Mouse (Mus musculus) layer of hippocampus, adult 2 months (tissue): ENCODE measurements around the gene Arfgef2. TPM values are rescaled to one million over a fixed set of nuclear protein-coding genes. Genes with fewer than 3 reads are reported as not detected.

Experiments used
- DNase-seq, 2 experiments: peaks; one replicate each; pipeline ENCODE4 v3.0.0; 2022; ENCODE audit warnings: low spot score in 2 of 2
- H3K27ac ChIP-seq: fragments of 200-600 bp; 2 replicates; pipeline ENCODE4 v1.8.1; 2022
- H3K4me3 ChIP-seq: fragments of 200-600 bp; 2 replicates; pipeline ENCODE4 v1.8.1; 2022; ENCODE audit warnings: mild to moderate bottlenecking
- CTCF ChIP-seq: fragments of 200-600 bp; conservative IDR thresholded peaks from 2 replicates; pipeline ENCODE4 v1.8.1; 2022; ENCODE audit warnings: antibody characterized with exemption, mild to moderate bottlenecking, moderate library complexity
- total RNA-seq, 2 experiments: library from RNA; stranded (reverse); gene quantifications; 2 replicates each; pipeline ENCODE4 v1.2.3; 2021

Gene Arfgef2
- total RNA-seq, 2 experiments from 2014 or later, result 52.9 to 59.5 TPM

DNA sequence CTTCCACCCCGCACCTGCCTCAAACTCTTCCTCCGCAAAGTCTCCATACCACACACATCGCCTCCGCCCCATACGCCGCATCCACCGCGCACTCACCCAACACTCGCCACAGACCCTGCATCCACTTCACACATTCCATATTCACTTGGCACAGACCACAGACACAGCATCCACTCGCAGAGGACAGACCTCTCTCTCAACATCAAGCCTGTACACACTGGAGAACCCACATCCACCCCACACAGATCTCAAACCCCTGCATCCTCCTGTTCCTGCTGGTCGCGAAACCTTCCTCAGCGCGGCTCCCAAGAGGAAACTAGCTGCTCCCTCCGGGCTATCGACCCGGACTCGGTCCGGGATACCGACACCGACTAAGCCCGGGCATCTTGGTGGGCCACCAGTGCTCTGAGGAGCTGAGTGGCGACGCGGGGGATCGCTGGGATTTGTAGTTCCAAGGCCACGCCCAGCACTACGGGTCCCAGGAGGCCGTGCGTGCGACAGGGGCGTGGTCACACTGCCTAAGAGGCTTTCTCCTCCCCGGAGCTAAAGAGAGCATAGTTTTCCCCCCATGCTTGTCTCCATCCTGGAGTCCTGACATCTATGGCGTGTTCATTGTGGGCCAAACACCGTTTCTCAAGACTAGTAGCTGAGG lies 18.9 kb upstream of the Arfgef2 start:
- Histone ChIP-seq H3K4me3 (peak overlapping the region; percentile 67), H3K27ac (peak overlapping the region; percentile 92)
- DNase-seq, result peak; percentile 92 to 95
- TF ChIP-seq CTCF, result peak; percentile 57

DNA sequence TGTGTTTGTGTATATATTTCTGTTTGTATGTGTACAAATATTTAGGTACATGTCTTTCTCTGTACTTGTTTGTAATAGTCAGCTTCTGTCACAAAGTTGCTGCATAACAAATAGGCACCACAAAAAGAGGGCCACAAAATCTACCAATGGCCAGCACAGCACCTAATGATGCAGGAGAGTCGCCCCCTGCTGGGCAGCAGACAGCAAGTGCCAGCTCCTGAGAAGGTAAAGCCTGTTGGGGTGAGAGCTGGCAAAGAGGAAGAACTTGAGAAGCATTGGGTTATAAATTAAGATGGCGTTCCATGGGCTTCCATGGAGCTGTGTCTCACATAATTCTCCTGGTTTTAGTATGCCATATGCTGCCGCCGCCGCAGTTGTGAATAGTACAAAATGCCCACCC lies 13.7 kb upstream of the Arfgef2 start:
- H3K4me3 ChIP-seq, result no peak overlapping the region
- peak; percentile 67 for TF ChIP-seq CTCF
- DNase-seq, result no peak
- H3K27ac ChIP-seq, result peak overlapping the region; percentile 91; the same call in 1 of the 2 replicates

DNA sequence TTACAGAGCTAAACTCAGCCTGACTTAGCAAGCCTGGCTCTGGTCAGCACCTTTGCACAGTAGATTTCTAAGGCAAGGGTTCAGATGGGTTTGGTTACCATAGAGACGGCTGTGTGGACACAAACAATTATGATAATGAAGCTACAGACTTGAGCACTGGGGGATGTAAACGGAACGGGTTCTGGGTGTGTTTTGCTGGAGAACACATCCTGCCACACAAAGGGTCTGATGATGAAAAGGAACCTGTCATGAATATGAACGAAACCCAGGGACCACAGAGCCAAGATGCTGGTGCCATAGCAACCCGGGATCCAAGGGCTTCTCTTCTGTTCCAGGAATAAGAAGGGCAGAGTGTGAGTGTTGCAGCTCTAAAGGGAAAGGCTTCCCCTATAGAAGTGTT lies 13.0 kb upstream of the Arfgef2 start, which contains the start of gene Trp53rkb:
Trp53rkb (plus strand) TSS at position 177 of the 400 bp plus-strand sequence.
- peak in 1 of 2 experiments; percentile 49 for DNase-seq
- Histone ChIP-seq H3K27ac (peak within 1 kb of the TSS; percentile 91), H3K4me3 (peak within 1 kb of the TSS; percentile 57)
- no peak for TF ChIP-seq CTCF

DNA sequence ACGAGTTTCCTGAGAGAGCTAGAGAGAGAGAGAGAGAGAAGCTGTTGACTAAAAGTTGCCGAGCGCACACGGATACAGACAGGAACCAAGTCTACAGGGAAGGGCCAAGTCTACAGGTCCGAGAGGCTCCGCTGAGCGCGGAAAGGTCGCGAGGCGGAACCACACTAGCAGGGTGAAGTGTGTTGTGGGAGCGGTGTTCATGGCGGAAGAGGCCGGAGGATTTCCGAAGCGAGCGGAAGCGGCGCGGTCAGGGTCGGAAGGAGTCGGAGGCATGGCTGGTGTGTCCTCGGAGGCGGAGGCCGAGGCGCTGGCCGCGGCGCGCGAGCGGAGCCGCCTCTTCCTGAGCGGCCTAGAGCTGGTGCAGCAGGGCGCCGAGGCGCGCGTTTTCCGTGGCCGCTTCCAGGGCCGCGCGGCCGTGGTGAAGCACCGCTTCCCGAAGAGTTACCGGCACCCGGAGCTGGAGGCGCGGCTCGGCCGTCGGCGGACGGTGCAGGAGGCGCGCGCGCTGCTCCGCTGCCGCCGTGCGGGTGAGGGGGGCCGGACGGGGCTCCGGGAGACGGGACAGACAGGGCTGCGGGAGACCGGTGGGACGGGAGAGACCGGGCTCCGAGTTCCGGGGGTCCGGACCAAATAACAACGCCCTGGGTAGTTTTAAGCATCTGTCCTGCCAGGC lies 11.7 kb upstream of the Arfgef2 start:
- Histone ChIP-seq H3K27ac (peak overlapping the region; percentile 91), H3K4me3 (peak overlapping the region; percentile 57)

DNA sequence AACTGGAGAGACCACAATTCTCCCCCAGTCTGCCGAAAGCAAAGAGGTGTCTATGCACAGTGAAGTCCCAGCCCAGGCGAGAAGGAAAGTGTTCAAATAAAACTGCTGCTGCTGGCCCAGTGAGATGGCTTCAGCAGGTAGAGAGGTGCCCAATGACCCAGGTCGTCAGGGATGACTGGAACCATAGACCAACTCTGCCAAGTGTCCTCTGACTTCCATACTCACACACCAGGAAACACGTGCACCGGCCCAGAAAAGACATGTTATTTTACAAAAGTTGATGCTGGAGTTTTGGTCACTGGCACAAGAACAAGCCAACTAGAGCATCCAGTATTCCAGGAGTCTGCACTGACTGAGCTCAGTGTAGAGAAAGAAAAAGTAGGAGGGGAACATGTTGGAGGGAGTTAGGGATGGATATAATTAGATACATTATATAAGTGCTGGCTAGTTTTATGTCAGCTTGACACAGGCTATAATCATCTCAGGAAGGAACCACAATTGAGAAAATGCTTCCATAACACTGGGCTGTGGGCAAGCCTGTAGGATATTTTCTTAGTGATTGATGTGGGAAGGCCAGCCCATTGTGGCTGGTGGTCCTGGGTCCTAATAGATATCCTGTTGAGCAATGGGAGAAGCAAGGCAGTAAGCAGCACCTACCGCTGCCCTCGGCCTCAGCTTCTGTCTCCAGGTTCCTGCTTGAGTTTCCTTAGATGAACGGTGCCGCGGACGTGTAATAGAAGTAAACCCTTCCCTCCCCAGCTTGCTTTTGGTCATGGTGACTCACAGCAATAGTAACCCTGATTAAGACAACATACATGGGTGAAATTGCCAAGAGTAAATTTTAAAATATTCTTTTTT lies 5.5 kb upstream of the Arfgef2 start:
- no peak for DNase-seq
- Histone ChIP-seq H3K4me3 (no peak overlapping the region), H3K27ac (peak overlapping the region; percentile 57)
- TF ChIP-seq CTCF, result no peak

More for the DNA sequence above, 11.7 kb upstream of the Arfgef2 start:
- peak; percentile 78 to 86 for DNase-seq

DNA sequence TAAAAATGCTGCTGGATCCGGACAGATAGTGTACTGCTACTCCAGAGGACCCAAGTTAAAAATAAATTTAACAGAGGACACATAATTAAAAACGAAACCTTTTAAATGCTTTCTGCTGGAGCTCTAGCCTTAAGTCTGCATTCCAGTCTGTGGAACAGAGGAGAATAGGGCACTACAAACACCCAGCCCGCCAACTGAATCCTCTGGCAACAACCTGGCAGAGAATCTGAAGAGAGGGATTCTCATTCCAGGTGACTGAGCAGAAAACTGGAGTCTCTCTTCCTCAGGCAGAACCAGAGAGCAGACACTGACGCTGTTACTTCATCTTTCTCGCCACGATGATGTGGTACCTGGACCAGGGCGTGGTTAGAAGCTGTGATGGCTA lies 4.9 kb upstream of the Arfgef2 start:
- H3K4me3 ChIP-seq, result no peak overlapping the region
- H3K27ac ChIP-seq, result peak overlapping the region; percentile 57; the same call in 1 of the 2 replicates
- no peak for DNase-seq
- TF ChIP-seq CTCF, result no peak

DNA sequence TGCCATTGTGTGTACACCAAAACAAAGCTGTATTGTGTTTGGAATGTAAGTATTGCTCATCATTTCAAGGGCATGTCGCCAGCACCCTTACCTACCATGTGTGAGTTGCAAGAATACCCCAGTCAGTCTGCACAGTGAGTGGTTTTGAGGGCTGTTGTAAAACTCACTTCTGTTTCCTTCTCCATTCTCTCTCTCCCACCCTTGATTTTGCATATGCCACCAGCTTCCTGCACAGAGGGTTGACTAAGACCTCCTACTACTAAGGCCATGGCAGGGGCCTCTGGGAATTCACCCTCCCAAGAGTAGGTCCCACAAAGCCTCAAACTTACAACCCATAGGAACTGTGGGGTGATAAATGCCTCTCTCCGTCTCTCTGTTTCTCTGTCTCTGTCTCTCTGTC lies 4.0 kb upstream of the Arfgef2 start:
- Histone ChIP-seq H3K4me3 (no peak overlapping the region), H3K27ac (no peak overlapping the region)
- no peak for TF ChIP-seq CTCF
- DNase-seq, result no peak

DNA sequence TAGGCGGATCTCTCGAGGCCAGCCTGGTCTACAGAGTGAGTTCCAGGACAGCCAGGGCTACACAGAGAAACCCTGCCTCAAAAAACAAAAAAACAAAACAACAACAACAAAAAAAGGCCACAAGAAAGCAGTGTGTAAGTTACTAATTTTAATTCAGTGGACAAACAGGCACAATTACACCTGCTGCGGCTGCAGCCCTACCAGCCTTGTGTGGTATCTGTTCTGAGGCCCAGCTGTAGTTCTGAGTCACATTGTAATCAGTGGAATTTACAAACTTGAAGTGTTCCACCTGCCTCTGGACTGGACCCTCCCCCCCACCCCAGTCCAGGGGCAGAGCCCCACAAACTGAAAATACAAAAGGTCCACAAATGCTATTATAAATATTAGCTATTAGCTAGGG lies 2.1 kb upstream of the Arfgef2 start:
- no peak for DNase-seq
- Histone ChIP-seq H3K4me3 (no peak overlapping the region), H3K27ac (no peak overlapping the region)
- TF ChIP-seq CTCF, result no peak

DNA sequence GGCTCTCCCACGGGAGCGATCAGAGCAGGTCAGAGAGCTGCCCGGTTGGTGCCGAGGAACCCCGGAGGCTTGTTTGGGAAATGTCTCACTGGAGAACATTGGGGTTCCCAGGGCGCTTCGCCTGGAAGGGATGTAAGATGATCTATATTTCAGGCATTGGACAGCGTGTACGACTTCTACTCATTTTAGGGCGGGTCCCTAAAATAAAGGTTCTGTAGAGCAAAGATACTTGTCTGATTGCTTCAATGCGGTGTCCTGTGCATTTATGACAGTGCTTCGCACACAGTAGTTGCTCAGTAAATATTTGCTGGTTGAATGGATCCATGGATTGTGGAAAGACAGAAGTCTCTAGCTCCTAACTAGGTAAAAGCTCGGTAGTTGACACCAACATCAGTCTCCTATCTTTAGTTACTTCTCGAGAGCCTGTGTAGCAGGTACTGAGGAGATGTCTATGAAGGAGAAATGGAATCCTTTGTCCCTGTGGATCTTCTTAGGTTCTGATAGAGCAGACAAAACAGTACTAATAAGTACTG lies 851 bp downstream of the Arfgef2 start:
- Histone ChIP-seq H3K27ac (peak overlapping the region; percentile 92), H3K4me3 (peak overlapping the region; percentile 93)
- no peak for TF ChIP-seq CTCF
- no peak for DNase-seq

DNA sequence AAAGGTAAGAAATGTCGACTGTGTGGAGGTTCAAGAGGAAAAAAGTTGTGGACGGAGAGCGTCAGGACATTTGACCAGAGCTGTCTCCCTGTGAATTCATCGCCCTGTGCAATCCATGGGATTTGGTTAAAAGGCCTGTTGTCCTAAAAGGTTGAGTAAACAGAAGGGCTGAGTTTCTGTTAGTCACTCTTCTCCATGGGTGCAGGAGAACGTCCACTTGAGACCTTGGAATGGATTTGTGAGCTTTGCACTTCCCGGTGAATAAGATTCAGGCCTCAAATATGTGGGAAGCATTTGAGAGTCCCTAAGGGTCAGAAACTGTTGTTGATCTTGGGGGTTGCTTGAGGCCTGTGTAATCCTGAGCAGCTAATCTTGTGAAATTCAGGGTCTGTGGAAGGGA lies 1.4 kb downstream of the Arfgef2 start:
- peak overlapping the region; percentile 93; the same call in 1 of the 2 replicates for H3K4me3 ChIP-seq
- no peak for TF ChIP-seq CTCF
- H3K27ac ChIP-seq, result no peak overlapping the region
- DNase-seq, result no peak

DNA sequence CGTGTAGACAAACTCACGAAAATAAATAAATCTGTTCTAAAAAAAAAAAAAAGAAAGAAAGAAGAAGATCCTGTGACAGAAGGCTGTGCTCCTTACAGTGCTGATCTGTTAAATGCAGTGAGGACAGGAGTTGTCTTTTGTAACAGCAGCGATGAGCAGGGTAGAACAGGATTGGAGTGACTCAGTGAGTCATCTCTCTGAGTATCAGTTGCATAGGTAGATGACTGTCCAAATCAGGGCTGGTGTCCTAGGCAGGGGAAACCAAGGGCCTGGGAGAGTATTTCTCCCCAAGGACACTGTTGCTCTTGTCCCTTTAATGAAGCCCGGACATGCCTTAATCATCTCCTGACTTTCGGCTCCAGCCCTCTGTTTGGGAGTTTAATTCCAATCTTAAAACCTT lies 4.1 kb downstream of the Arfgef2 start:
- no peak for DNase-seq
- TF ChIP-seq CTCF, result no peak
- Histone ChIP-seq H3K27ac (no peak overlapping the region), H3K4me3 (no peak overlapping the region)

DNA sequence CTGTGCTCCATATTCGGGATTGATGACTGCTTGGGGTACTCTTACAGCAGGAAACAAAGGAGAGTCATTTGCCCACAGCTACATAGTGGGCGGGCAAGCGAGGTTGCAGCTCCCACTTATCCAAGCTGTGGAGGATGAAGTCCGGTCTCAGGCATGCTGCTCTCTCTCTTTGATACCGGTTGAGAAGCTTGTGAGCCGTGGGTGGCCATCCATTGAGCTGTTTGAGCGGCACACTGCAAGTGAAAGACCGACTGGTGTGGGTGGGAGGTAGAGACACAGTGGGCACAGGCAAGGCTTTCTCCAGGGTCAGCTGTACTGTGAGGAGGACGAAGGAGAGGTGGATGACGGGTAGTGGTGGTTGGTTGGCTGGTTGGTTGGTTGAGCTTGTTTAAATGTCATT lies 5.4 kb downstream of the Arfgef2 start:
- H3K27ac ChIP-seq, result peak overlapping the region; percentile 32; the same call in 1 of the 2 replicates
- DNase-seq, result no peak
- TF ChIP-seq CTCF, result no peak
- H3K4me3 ChIP-seq, result no peak overlapping the region
